Mouse (Mus musculus) olfactory bulb, adult 2 months (tissue): ENCODE results near the gene Yif1b.

Experiments used
- CTCF ChIP-seq: fragments of 200-500 bp; IDR thresholded peaks from 2 replicates; pipeline ENCODE4 v1.5.1; 2012; ENCODE audit warnings: low read depth, mild to moderate bottlenecking, low read length, moderate library complexity; ENCODE audit not compliant: insufficient read depth
- POLR2A ChIP-seq: fragments of 200-500 bp; IDR thresholded peaks from 2 replicates; pipeline ENCODE4 v1.6.1; 2012; ENCODE audit warnings: mild to moderate bottlenecking, low read depth, low read length, moderate library complexity; ENCODE audit not compliant: insufficient read depth

DNA sequence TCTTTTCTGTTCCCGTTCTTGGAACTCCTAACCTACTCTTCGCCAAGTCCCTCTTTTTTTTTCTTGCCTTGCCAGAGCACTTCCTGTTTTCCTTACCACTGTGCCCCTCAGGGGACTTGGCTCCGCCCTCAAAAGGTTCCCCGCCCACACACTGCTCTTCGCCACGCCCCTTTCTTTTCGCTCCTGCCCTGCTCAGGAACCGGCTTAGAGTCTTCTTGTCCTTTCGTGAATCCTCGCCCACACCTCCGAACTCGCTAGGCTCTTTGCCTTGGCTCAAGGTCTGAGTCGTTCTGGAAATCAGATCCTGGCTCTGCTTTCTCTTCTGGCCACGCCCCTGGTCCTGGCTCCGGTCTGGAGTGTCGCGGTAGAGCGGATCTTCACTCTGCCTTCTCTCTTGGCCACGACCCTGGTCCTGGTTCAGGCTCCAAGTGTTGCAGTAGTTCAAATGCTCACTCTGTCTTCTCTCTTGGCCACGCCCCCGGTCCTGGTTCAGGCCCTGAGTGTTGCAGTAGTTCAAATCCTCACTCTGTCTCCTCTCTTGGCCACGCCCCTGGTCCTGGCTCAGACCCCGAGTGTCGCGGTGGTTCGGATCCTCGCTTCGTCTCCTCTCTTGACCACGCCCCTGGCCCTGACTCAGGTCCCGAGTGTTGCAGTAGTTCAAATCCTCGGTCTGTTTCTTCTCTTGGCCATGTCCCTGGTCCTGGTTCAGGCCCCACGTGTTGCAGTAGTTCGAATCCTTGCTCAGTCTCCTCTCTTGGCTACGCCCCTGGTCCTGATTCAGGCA lies 26.5 kb upstream of the Yif1b start:
- TF ChIP-seq CTCF, result no peak
- no peak for TF ChIP-seq POLR2A
